Mouse (Mus musculus) embryonic facial prominence, embryonic 14.5 days (tissue): Measurements from ENCODE around the gene Clk2. TPM values are rescaled to one million over a fixed set of nuclear protein-coding genes. Genes with fewer than 3 reads are reported as not detected.
"Not testable (repeated sequence)": the region's sequence is repeated elsewhere in the genome, so short reads cannot be mapped to it uniquely, and the experiment has no call there.

Source experiments
- ATAC-seq: fragments of 200-750 bp; cut with Nextera tagmentation; 2 replicates; pipeline ENCODE4 v1.8.0; 2017; ENCODE audit warnings: low read depth, moderate number of reproducible peaks, moderate TSS enrichment
- DNase-seq: peaks from one replicate; pipeline ENCODE4 v3.0.0-alpha.2; 2015; ENCODE audit warnings: low spot score
- H3K27ac ChIP-seq: fragments of 300-500 bp; sonication (generic); replicated peaks from 2 replicates; pipeline ENCODE4 v1.5.1; 2014; ENCODE audit warnings: low read depth, mild to moderate bottlenecking, low read length, moderate library complexity
- H3K27me3 ChIP-seq: fragments of 300-500 bp; sonication (generic); replicated peaks from 2 replicates; pipeline ENCODE4 v1.6.1; 2014; ENCODE audit warnings: low read length; ENCODE audit not compliant: control insufficient read depth, insufficient read depth
- H3K36me3 ChIP-seq: fragments of 300-500 bp; sonication (generic); 2 replicates; pipeline ENCODE4 v1.6.1; 2014; ENCODE audit warnings: low read length, mixed read lengths; ENCODE audit not compliant: control insufficient read depth, insufficient read depth
- H3K4me1 ChIP-seq: fragments of 300-500 bp; sonication (generic); 2 replicates; pipeline ENCODE4 v1.6.1; 2014; ENCODE audit warnings: antibody characterized with exemption, low read length; ENCODE audit not compliant: control insufficient read depth, insufficient read depth
- H3K4me2 ChIP-seq: fragments of 300-500 bp; sonication (generic); 2 replicates; pipeline ENCODE4 v1.6.1; 2014; ENCODE audit warnings: low read depth, mild to moderate bottlenecking, low read length, moderate library complexity, mixed read lengths
- H3K4me3 ChIP-seq: fragments of 300-500 bp; sonication (generic); 2 replicates; pipeline ENCODE4 v1.5.1; 2014; ENCODE audit warnings: low read depth, mild to moderate bottlenecking, low read length
- H3K9ac ChIP-seq: fragments of 300-500 bp; sonication (generic); 2 replicates; pipeline ENCODE4 v1.6.1; 2014; ENCODE audit warnings: low read depth, mild to moderate bottlenecking, low read length, moderate library complexity, mixed read lengths
- H3K9me3 ChIP-seq: fragments of 300-500 bp; sonication (generic); 2 replicates; pipeline ENCODE4 v1.6.1; 2016; ENCODE audit warnings: low read length; ENCODE audit not compliant: control insufficient read depth
- WGBS: fragments of 180-500 bp; shearing (Covaris S2); extraction: QIAGEN DNeasy Blood & Tissue Kit; methylation state at CpG from one replicate; pipeline ENCODE4 v1.1.7; 2014; 5-methylcytosine and 5-hydroxymethylcytosine counted together
- polyA plus RNA-seq: library from polyadenylated mRNA; unstranded; fragments of >200 nt; fragmentation: Nextera tagmentation; extraction: Ambion mirVana; gene quantifications from 2 replicates; pipeline ENCODE4 v1.2.1, GENCODE M21; 2014

Clk2 gene
- polyA plus RNA-seq, 1 experiment from 2014 or later, result 23.9 TPM

DNA sequence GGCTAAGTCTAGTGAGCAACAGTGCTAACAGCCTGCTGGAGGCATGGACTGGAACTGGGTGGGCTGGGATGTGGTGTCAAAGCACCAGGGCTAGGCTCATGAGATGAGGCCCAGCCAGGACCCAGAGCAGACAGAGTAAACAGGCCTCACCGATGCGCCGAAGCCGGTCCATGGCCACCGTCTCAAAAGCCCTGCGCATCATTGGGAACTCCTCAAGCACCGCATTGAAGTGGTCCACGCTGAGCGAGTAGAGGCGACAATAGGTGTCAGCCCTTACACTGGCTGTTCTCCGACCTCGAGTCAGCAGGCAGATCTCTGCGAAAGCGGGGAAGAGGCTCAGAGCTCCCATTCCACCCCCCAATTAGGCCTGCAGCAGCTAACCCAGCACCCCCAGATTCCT is 16.0 kb upstream of the Clk2 start:
- no peak overlapping the region for H3K27ac ChIP-seq
- no peak for DNase-seq
- H3K9me3 ChIP-seq, result no peaks in the 10 kb centered on the region
- H3K27me3 ChIP-seq, result peaks cover 31% of the 10 kb centered on the region; the same call in 1 of the 2 replicates
- no peak for ATAC-seq
- H3K36me3 ChIP-seq, result no peaks in the 10 kb centered on the region
- peaks cover 5% of the 10 kb centered on the region; the same call in 1 of the 2 replicates for H3K4me1 ChIP-seq
- H3K4me2 ChIP-seq, result no peak overlapping the region
- 66% methylated on average over 14 of the region's 14 CpGs for WGBS
- H3K4me3 ChIP-seq, result no peak overlapping the region
- no peak overlapping the region for H3K9ac ChIP-seq

DNA sequence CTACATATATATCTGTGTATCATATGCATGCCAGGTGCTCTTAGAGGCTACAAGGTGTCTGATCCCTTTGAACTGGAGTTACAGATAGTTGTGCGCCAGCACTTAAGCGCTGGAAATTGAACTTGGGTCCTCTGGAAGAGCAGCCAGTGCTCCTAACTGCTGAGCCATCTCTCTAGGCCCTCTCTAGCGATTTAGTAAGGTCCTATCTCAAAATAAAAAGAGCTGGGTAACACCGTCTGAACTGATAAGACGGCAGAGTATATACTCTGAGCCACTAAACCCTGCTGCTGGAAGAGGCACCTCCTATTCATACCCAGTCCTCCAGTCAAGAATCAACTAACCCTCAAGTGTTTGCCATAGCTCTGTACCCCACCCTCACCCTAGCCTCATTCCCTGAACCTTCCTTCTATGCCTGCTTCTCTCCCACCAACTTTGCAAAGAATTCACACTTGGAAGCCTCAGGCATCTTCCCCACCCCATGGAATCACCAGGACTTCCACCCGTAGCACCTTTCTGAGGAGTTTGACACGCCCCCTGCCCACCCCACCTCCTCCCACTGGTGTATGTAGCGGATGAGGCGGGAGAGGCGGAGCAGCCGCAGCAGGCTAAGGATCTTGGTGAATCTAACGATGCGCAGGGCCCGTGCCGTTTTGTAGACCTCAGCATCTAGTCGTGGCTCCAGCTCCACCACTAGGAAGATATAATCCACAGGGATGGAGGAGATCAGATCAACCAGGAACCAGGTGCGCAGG is 12.3 kb upstream of the Clk2 start:
- H3K27me3 ChIP-seq, result 0 out of 2 replicates have a peak, but pooled peaks cover 19% of the 10 kb centered on the region
- 73% methylated on average over 17 of the region's 17 CpGs for WGBS

DNA sequence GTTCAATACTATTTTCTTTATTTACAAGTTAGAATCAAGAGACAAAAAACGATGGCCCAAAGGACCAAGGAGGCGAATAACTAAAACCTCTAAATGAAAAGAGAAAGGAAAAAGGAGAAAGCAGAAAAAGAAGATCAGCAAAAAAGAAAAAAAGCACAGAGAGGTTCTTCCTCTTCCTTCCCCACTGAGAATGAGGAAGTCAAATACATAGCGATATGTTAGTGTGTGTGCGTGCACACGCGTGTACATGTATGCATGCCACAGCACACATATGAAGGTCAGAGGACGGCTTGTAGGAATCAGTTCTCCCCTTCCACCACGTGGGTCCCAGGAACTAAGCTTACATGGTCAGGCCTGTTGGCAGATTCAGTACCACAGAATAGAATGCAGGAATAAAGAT is 7.6 kb upstream of the Clk2 start:
- 86% methylated on average over 8 of the region's 8 CpGs for WGBS
- DNase-seq, result no peak
- Histone ChIP-seq H3K4me1 (peaks cover 15% of the 10 kb centered on the region), H3K4me3 (no peak overlapping the region), H3K9ac (no peak overlapping the region), H3K9me3 (no peaks in the 10 kb centered on the region), H3K36me3 (no peaks in the 10 kb centered on the region), H3K27me3 (peaks cover 10% of the 10 kb centered on the region), H3K4me2 (no peak overlapping the region), H3K27ac (no peak overlapping the region)
- no peak for ATAC-seq

More for the DNA sequence above, 12.3 kb upstream of the Clk2 start:
- H3K4me3 ChIP-seq, result no peak overlapping the region
- no peaks in the 10 kb centered on the region for H3K36me3 ChIP-seq
- peaks cover 5% of the 10 kb centered on the region; the same call in 1 of the 2 replicates for H3K4me1 ChIP-seq
- no peak overlapping the region for H3K4me2 ChIP-seq
- H3K27ac ChIP-seq, result no peak overlapping the region
- H3K9me3 ChIP-seq, result no peaks in the 10 kb centered on the region
- DNase-seq (no peak), ATAC-seq (no peak)
- H3K9ac ChIP-seq, result no peak overlapping the region

DNA sequence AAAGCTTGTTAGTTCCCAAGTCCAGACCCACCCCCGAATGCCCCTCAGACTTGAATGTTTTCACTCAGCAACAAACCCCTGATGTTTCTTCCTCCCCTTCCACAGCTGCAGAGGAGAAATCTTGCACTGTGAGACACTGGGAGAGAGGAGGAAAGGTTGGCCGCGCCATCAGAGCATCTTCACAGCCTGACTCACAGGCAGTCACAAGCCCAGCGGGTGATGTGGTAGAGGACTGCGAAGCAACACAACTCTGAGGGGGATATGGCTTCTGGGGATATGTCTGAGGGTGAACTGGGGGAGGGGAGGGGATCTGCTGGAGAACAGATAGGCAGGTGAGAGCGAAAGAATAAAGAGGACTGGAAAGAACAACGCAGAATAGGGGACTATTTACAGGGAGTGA is 5.9 kb upstream of the Clk2 start:
- Histone ChIP-seq H3K4me3 (peak overlapping the region; percentile 63; the same call in 1 of the 2 replicates), H3K9ac (no peak overlapping the region), H3K27me3 (peaks cover 10% of the 10 kb centered on the region), H3K27ac (no peak overlapping the region), H3K4me2 (peak overlapping the region; percentile 98; the same call in 1 of the 2 replicates), H3K4me1 (peaks cover 15% of the 10 kb centered on the region), H3K9me3 (no peaks in the 10 kb centered on the region), H3K36me3 (no peaks in the 10 kb centered on the region)
- WGBS, result 22% methylated on average over 7 of the region's 7 CpGs
- no peak for ATAC-seq
- no peak for DNase-seq

DNA sequence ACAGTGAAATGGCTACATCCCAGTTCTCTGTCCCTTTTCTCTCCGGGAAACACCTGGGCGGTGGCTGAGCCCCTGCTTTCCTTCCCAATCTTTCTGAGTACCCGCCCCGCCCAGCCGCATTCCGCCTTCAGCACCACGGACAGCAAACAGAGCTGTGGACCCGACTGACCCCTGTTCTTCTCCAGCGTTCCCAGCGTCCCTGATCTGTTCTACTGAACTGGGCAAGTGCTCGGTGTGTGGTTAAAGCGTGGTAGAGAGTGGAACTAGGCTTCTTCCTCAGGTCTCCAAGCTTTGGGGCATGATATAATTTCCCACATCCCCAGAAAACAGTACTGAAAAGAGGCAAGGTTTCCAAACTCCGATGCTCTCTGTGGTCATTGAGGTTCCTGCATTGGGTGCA is 5.4 kb upstream of the Clk2 start:
- Histone ChIP-seq H3K27me3 (peaks cover 10% of the 10 kb centered on the region), H3K9me3 (no peaks in the 10 kb centered on the region), H3K27ac (no peak overlapping the region), H3K36me3 (no peaks in the 10 kb centered on the region), H3K4me2 (peak overlapping the region; percentile 98), H3K4me3 (peak overlapping the region; percentile 63), H3K9ac (peak overlapping the region; percentile 64; the same call in 1 of the 2 replicates), H3K4me1 (peaks cover 20% of the 10 kb centered on the region)
- DNase-seq (peak; percentile 46), ATAC-seq (no peak)
- WGBS, result 2% methylated on average over 13 of the region's 13 CpGs

DNA sequence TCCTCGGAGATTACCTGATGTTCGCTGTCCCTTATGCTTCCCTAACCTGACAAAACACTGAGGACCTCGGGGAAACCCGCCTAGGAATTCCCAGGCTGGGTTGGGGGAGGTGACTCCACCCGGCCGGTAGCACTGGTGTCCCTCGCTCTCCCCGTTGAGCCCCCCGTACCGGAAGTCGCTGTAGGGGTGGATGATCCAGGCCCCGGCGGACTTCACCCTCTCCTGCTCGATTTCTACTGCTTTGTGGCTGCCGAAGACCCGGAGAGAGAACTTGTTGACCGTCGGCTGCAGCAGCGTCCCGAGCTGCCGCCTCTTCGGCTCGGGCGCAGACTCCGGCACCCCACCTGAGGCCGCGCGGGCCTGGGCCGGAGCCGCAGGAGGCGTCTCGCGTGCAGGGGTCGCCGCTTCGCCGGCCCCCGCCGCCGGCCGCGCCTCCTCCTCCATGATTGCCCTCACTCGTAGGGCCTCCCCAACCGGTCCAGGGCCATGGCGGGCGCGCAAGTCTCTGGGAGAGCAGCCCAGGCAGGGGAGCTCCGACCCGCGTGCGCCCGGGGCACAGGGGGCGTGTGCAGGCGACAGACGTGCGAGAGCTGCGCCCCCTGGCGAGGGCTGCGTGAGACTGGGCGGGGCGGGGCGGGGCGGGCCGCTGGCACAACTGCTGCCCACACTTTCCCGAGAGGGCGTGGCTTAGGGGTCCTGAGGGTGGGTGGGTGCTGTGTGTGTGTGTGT is 4.8 kb upstream of the Clk2 start, which contains the start of gene Hcn3:
Gene Hcn3 (minus strand): TSS at position 581 of the 729 bp plus-strand sequence.
- ATAC-seq, result peak; percentile 82
- DNase-seq, result peak; percentile 84
- H3K36me3 ChIP-seq, result no peaks in the 10 kb centered on the region
- H3K9me3 ChIP-seq, result no peaks in the 10 kb centered on the region
- peaks cover 10% of the 10 kb centered on the region for H3K27me3 ChIP-seq
- H3K4me1 ChIP-seq, result peaks cover 20% of the 10 kb centered on the region
- no peak within 1 kb of the TSS for H3K27ac ChIP-seq
- peak within 1 kb of the TSS; percentile 98 for H3K4me2 ChIP-seq
- under 1% methylated on average over 26 of the region's 66 CpGs for WGBS
- peak within 1 kb of the TSS; percentile 63 for H3K4me3 ChIP-seq
- H3K9ac ChIP-seq, result peak within 1 kb of the TSS; percentile 64

DNA sequence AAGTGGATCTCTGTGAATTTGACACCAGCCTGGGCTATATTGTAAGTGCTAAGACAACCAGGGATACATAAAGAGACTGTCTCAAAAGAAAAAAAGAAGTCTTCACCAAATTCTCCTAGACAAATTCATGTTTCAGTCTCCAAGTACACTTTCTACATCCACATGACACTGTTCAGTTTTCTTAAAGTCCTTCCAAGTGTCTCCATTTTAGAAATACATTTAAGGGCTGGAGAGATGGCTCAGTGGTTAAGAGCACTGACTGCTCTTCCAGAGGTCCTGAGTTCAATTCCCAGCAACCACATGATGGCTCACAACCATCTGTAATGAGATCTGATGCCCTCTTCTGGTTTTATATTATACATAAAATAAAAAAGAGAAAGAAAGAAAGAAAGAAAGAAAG is 3.4 kb upstream of the Clk2 start:
- not testable (repeated sequence) for H3K9ac ChIP-seq, H3K27ac ChIP-seq, H3K4me2 ChIP-seq, H3K36me3 ChIP-seq, H3K4me3 ChIP-seq, DNase-seq, H3K9me3 ChIP-seq, ATAC-seq
- Histone ChIP-seq H3K27me3 (peaks cover 10% of the 10 kb centered on the region), H3K4me1 (peaks cover 25% of the 10 kb centered on the region)

DNA sequence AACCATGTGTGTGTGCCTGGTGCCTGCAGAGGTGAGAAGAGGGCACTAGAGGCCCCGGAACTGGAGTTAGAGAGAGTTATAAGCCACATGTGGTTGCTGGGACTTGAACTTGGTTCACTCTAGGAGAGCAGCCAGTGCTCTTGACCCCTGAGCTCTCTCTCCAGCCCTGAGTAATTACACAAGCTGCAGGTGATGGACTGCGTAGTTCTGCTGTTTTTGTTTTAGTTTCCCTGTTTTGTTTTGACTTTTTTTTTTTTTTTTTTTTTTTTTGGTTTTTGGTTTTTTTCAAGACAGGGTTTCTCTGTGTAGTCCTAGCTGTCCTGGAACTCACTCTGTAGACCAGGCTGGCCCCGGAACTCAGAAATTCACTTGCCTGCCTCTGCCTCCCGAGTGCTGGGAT is 2.8 kb upstream of the Clk2 start:
- Histone ChIP-seq H3K9ac (no peak overlapping the region), H3K9me3 (no peaks in the 10 kb centered on the region), H3K36me3 (peaks cover 4% of the 10 kb centered on the region), H3K4me2 (no peak overlapping the region), H3K4me1 (peaks cover 25% of the 10 kb centered on the region), H3K4me3 (no peak overlapping the region), H3K27ac (no peak overlapping the region), H3K27me3 (peaks cover 10% of the 10 kb centered on the region)
- no peak for DNase-seq
- WGBS, result 73% methylated on average over 4 of the region's 4 CpGs
- no peak for ATAC-seq
